Mouse (Mus musculus): ENCODE data around the gene Cep295.

DNA sequence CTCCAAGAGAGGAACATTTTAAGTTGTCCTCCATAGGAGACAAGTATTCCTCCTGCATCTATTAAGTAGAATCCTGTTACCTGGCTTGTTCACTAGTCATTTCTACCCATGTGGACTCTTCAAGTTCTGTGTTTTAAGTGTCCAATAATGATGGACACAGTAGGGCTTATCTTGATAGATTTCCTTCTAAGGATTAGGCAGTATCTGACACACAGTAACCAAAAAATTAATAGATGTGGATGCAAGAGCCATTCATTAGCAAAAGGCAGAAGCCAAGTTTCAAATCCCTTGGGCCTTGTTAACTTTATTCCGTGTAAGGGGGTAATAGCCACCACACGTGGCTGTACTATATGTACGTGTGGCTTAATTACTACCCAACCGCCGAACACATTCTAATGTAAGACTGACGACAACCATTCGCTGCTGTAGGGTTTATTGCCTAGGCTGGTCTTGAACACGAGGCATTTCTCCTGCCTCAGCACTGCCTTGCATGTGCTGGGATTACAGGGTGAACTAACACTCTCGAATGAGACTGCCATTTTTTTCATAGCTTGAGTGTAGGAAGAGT, 588 bp downstream of the Cep295 start:
- no peak for TF ChIP-seq EP300 (IDR thresholded peaks at IDR 0.05; ENCODE audit: low read depth)
- no peak for TF ChIP-seq CTCF (IDR thresholded peaks at IDR 0.05; ENCODE audit: low read depth)

Data from liver, embryonic 14.5 days (tissue).